Mouse (Mus musculus): ENCODE measurements around the gene Prpsap1.
"Not testable (repeated sequence)": the region's sequence is repeated elsewhere in the genome, so short reads cannot be mapped to it uniquely, and the experiment has no call there.

Gene Prpsap1

DNA sequence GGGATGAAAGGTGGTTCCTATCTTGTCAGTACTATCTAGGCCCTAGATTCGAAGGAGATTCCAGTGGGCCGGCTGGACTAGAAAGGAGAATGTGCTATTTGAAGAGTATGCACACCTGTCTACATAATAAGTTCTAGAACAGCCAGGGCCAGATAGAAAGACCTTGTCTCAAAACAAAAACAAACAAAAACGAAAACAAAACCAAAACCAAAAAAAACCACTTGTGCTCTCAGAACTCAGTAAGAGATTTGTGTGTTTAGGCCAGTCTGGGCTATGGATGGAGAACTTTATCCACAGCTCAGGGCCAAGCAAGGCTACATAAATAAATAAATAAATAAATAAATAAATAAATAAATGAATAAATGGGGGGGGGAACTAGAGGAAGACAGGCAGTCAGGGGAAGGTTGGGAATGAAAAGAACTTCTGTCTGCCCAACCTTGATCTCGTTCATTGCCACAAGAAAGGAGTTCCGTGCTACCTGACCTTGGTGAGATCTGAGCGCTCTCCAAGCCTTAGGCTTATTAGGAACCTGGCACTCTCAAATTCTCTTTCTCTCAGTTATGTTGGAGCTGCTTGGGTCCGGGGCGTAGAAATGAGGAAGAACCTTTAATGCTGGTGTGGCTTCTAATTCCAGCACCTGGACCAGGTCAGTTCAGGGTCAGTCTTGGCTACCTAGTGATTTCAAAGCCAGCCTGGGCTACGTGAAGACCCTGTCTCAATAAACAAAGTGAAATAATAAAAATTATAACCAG is 64.0 kb downstream of the Prpsap1 start:
- no peak for DNase-seq (ENCODE audit: low spot score)

DNA sequence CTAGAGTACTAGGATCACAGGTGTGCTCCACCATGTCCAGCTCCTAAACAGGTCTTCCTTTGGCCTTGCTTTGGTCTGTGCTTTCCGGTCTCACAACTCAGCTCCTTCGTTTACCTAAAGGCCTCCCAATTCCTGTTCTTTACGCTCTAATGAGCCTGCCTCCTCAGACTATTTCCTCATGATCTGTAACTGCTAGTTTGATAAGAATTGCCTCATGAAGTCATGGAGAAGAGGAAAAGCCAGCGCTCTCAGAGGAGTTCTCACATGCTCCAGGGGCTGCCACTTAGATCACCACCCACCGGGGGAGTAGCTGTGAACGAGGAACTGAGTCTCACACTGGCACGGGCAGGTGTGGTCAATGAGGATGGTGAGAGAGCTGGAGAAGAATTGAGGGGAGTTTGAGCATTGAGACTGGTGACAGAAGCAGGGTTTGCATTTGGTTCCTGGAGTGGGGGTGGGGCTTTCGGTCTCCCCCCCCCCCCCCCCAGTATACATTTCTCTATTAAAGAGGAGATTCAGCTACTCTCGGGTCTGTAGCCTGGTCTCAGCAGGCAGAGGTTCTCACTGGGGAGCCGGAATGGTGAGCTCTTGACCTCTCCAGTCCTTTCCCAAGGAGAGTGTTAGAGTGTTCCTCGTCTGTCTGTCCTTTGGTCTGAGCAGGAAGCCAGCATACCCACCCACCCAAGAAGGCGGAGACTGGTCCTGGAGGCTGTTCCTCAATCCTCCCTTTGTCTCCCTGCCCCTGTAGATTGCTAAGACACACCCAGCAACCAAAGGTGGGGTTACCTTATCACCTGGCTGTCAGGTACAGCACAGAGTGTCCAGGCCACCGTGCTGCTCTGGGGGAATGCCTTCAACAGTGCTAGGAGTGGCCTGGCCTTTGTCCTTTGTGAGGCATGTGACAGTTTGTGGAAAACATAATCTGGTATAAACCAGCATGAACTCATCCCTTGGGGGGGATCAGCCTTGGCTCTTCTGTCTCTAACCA is 64.8 kb downstream of the Prpsap1 start:
- DNase-seq (ENCODE audit: low spot score), result no peak

DNA sequence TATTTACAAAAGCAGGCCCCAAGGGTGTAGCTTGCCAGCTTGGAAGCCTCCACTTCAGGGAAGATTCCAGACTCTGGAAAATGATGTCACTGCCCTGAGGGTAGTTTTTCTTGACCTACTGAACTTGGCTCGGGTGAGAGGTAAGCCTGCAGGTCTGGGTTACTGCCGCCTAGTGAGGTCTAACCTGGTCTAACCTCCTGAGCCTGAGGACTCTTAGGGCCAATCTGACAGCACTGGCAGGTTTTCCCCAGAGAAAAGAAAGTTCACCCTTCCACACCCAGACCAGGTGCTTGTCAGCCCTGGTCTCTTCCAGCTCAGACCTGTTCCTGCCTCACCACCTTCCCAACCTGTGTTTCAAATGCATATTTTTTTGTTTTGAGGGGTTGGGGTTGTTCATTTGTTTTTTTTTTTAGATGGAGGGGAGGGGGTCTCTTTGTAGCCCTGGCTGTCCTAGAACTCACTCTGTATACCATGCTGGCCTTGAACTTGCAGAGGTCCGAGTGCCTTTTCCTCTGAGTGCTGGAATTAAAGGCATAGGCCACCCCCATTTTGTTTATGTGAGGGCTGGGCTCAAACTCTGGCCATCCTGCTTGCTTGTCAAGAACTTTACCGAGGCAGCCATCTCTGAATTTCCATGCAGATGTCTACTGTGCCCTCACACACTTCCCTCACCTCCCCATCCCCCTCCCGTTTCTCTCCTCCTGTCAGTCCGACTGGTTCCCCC is 67.0 kb downstream of the Prpsap1 start:
- no peak for DNase-seq (ENCODE audit: low spot score)

DNA sequence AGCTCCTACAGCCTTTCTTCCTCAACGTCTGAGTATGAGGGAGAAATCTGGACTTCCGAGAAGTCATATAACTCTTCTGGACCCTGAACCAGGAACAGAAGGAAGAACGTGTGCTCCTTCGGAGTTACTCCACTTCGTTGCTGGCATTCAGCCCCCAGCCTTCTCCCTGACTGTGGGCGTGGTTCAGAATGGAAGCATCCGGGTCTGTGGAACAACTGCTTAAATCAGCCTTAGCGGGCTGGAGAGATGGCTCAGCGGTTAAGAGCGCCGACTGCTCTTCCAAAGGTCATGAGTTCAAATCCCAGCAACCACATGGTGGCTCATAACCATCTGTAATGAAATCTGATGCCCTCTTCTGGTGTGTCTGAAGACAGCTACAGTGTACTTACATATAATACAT is 67.7 kb downstream of the Prpsap1 start:
- not testable (repeated sequence) for DNase-seq (ENCODE audit: low spot score)

DNA sequence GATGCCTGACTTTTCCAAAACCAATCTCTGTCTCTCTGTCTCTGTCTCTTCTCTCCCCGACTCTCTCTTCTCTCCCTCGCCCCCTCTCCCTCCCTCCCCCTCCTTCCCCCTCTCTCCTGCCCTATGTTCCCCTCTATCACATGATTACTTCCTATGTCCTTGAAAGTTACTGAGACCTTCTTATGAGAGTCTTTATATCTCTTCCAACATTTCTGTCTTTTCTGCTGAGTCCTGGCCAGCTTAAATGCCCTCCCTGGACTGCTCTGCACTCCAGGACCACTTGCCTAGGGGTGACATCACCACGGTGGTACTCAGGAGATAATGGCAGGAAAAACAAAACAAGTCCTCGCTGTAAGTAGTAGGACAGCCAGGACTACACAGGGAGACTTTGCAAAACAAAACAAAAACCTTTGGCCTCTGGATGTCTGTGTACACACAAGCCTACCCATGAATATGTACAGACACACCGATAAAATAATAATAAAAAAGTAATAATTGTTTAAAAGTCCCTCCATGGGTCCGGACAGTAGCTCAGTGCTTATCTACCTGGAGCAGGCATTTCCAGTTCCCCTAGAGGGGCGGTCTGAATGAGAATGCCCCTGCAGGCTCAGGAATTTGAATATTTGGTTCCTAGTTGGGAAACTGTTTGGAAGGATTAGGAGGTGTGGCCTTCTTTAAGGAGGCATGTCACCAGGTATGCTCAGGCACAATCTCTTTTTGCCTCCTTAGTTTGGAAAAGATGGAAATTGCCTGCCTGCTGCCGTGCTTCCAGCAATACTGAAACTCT is 69.2 kb downstream of the Prpsap1 start:
- DNase-seq (ENCODE audit: low spot score), result no peak

DNA sequence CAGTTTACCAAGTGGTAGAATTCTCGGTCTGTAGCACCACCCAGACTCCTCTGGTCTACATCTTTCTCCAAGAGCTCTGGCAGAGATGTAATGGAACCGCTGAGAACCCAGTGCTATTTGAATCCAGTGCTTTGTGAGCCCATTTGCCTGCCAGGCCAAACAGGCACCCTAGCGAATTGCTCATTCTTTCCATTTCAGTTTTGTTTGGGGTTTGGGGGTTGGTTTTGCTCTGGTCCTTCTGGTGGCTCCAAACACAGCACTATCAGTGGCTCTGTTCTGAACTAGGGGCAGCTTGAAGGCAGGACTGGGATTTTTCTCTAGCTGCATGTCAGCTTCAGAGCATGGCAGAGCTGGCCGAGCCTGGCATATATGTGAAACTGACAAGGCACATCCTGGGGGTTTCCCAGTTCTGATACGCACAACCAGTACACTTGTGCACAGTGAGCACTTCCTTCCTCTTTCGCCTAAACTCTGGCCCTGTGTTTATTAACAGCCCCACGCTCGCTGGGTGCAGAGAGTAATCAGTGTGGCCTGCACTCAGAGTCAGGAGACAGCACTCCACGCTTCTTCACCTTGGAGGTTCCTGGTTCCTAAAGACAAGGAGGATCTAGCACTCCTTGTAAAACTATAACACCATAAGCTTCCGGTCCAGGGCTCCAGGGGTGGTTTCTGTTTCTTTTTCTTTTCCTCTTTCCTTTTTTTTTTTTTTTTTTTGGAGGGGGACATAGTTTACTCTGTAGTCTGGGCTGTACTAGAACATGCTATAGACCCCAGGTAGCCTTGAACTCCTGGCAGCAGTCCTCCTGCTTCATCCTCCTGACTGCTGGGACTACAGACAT is 70.0 kb downstream of the Prpsap1 start:
- no peak for DNase-seq (ENCODE audit: low spot score)

DNA sequence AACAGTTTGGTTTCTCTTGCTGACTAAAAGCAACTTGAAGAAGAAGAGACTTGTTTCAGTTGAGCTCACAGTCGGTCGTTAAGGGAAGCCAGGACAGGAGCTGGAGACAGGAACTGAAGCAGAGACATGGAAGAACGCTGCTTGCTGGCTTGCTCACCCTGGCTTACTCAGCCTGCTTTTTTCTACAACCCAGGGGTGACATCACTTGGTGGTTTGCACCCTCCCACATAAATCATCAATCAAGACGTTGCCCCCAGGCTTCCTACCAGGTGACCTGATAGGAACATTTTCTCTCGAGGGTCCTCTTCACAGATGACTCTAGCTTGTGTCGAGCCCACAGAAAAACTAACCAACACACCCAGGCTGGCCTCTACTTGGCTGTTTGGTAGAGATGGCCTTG is 70.8 kb downstream of the Prpsap1 start:
- DNase-seq (ENCODE audit: low spot score), result no peak

DNA sequence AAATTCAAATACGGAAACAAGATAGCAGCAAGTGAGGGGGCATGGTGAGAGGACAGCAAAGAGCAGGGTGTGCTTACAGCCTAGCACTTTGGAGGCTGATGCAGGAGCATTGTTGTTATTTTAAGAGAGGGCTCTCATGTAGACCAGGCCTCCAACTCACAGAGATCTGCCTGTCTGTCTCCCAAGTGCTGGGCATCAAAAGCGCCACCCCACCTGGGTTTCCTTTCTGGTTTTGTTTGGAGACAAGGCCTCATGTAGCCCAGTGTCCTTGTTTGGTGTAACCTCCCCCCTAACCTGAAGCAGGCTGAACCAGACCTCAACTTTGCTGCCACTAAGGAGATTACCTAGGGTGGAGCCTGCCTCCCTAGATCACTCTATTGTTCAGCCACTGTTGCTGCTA is 71.4 kb downstream of the Prpsap1 start:
- DNase-seq (ENCODE audit: low spot score), result no peak

DNA sequence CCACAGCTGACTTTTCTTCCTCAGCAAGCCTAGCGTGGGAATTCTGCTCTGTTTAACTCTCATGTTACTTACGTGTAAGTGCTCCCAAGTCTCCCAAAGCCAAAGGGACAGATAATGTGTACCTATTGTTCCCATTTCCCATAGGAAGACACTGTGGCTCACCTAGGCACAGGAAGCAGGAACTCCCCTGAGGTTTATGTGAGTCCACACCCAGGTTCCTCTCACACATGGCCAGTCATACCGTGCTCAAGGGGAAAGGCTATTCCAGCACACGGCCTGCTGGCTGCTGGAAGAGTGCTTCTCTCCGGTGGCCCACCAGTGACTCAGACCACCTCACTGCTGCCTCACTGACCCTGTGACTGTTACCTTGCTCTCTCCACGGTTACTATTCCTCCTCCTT is 72.9 kb downstream of the Prpsap1 start:
- DNase-seq (ENCODE audit: low spot score), result no peak

Measured in layer of hippocampus, adult 9-10 months (tissue).